Mouse (Mus musculus): ENCODE measurements at regions not wholly inside any gene's neighbourhood (a gene's known extent, or its start where the extent isn't known, plus 50 kb on each side); places are given as distances from the start of the nearest gene placed in this dataset.
"Not testable (repeated sequence)": the region's sequence is repeated elsewhere in the genome, so short reads cannot be mapped to it uniquely, and the experiment has no call there.

DNA sequence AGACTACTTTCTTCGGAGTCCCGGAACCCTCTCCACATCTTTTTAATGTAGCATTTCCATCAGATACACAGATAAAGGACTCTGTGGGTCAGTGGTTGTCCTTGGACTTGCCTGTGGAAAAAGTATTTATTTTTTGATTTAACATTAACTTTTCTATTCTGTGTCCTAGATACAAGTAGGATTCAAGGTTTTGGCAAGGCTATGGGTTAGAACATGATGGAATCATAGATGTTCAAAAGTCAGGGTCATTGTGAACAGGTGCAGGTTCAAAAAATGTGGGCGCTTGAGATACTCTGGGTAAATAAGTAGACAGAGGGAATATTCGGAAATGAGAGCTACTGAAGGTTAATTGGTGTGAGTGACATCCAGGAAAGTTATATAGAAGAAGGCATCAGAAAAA, 347.7 kb downstream of the Cypt12 start:
- no peak for DNase-seq (ENCODE audit: low spot score)

DNA sequence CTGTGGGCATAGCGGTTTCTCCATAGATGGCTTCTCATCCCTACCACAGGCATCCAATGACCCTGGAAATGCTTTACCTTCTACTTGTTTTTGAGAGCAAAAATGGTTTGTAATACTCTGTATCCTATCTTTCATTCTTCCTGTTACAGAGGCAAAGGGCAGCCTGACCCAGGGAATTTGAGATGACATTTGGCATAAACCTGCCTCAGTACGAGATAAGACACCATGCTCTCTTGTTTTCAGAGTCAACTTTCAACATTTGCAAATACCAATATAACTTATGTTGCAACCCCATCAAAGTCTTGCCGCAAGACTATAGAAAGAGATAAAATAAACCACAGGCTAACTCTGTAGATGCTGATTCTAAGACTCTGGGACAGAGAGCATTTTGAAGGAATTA, 350.5 kb downstream of the Cypt12 start:
- DNase-seq (ENCODE audit: low spot score) = no peak

DNA sequence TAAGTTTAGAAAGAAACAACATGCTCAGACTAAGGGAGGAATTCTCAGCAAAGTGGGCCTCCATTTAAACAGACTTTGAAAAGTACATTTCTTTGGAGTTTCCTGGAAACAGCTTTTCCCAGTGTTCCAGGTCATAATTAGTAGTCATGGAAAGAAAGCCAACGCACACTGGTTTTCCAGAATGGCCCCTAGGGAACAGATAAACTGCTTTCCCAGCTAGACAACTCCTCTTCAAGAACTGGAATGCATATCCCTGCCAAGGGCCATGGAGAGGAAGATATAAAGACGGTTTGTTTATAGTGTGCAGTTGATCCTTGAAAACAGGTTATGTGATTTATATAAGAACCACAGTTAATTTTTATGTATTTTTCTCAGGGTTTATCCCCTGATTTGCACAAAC, 351.3 kb downstream of the Cypt12 start:
- DNase-seq (ENCODE audit: low spot score) = no peak

DNA sequence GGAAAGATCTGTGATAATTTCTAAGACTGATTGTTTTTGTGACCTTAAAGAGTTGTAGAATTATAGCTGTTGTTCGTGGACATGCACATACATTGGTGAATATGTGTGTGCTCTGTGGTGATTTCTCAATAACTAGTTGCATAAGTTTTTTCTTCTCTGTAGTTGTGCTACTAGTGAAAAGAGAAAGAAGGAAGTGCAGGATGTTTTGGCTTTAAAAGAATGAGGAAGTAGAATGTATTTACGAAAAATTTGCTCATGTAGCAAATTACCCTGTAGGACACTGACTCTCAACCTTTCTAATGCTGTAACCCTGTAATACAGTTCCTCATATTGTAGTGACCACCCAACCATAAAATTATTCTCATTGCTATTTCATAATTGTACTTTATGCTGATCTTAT, 371.2 kb downstream of the Cypt12 start:
- no peak for DNase-seq (ENCODE audit: low spot score)

DNA sequence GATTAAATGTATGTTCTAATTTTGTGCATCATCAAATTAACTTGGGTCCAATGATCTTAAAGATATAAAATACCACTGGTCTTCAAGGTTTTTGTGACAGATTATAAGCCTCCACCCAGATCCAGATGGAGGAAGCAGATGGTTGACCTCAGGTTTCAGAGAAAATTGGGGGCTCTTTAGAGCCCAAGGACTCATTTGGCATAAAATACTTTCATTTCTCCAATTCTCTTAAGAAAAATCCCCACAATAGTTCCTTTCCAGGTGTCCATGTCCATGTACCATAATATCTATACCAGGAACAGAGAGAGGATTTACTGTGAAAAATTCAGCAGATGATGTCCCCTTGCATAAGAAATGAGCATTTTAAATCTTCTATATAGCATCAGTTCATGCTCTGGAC, 385.0 kb downstream of the Cypt12 start:
- no peak for DNase-seq (ENCODE audit: low spot score)

DNA sequence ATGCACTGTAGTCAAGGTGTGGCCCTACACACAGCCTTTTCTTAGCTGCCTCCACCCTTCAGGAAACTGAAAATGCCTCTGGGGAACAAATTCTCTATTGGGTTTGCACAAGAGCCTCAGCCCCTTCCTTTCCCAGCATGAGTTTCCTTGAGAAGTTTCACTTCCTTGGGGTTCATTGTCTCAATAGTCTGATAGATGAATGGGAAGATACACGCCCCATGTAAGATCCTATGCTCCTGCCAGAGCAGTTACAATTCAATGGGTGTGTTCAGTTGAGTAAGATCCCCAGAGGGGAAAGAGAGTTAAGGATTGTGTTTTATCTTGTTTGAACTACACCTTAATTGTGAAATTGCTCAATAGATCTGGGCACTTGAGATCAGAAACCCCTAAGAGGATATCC, 391.0 kb downstream of the Cypt12 start:
- DNase-seq (ENCODE audit: low spot score) = no peak

DNA sequence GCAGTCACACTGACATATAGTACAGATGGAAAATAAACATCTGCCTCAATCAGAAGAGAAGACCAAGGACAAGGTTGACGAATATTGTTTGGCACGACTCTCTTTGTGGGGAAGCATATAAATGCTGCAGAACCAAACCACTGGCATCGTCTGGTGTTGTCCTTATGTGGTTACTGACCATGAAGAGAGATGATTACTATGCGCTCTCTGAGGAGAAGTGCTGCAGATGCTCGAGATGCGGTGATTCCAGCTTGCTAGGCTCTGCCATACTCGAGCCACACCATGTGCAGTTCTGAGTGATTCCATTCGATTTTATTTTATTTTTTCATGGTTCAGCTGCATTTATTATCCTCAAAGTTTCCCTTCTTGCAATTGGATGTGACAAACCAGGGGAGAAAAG, 393.5 kb downstream of the Cypt12 start:
- no peak for DNase-seq (ENCODE audit: low spot score)

DNA sequence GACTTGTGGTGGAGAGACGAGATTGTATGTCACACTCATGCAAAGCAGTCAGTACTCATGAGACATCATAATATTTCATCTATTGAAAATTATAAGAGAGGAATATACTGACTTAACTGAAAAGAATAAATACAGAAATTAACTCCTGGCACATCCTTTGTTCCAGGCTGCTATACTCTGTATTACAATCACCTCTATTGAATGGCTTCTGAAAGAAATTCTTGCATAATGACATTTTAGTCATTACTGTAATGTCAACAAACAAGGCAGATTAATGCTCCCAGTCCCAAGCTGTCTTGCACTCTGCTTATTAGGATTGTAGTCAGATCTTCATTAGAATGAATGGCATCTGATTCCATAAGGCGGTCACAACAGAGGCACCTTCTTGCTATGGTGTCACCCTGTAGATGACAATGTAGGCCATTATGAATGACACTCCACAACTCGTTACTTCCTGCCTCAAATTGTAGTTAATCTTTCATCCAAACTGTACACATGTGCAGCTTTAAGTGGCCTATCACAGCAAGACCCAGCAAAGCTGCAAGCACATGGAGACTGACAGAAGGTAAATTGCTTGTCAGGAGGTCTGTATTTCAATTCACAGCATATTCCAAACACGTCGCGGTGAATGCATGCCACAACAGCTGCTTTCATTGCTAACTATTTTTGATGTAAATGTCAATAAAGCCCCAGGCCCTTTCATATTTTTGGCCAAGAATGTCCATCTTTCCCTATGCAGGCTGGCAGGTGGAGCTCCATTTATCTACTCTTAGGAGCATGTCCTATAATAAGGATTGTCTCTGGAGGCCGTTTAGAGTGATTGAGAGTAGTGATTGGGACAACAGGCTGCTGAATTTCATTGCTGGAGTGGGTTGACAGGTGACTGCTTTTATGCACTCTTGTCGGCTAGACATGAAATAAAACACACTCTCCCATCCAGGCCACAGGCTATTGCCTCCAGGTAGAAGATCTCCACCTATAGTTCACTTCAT, 430.1 kb downstream of the Cypt12 start:
- DNase-seq (ENCODE audit: low spot score) = no peak

DNA sequence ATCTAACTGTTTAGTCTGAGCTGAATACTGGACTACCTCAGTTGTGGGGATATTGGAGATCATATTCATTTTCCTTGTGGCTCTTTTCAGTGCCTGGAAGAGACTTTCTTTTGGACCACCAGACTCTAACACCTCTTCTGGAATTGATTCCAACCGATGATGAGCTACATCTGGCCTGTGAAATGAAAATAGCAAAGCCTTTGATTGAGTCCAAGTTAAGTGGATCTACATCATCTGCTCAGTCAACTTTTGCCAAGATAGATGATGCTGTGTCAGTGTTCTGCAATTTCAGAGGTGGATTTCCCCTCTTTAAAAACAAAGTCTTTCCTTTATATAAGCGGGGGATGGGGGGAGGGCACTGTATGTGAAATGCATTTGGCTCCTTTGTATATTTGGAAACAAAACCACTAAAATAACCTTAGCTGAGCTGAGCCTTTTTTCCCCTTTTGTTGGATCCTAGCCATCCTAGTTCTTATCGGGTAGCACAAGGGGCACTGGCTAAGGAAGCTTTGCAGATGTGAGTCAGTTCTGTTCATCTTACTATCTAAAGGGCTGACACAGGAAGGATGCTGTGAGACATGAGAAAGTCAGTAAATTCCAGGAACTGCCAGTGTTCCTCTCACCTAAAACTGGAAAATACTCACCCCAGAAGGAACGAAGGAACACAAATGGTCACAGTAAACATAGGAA, 473.8 kb downstream of the Cypt12 start:
- DNase-seq (ENCODE audit: low spot score) = no peak

DNA sequence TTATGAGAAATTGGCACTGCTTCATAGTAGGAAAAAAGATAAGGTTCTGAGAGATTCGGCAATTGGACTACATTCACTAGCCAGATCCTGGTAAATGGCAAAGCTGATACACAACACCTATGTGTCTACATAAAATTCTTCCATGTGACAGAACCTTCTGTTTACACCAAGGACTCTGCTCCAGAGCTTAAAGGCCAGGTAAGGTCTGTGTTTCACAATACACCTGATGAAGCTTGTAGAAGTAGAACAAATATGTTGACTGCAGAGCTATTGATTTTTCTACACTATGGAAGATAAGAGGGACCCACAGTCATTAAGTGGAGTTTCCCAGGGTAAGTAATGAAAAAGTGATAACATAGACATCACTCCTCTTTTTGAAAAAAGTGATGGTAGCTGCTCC, 480.7 kb downstream of the Cypt12 start:
- DNase-seq (ENCODE audit: low spot score) = no peak

DNA sequence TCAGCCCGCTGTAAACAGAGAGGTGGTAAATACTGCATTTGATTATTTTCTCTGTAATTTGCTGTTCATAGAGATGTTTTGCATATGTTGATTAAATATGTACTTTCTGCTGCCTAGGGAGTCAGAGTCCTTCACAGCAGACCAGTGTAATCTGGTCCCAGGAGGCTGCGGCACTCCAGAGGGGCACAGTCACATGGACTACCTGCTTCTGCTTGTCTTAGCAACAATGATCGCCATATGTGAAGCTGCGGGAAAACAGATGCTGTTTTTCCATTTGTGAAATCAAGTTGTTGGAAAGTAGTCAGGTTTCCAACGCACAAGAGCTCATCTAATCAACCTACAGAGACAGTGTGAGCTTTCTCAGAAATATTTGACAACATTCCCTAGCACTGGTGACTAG, 490.6 kb downstream of the Cypt12 start:
- no peak for DNase-seq (ENCODE audit: low spot score)

DNA sequence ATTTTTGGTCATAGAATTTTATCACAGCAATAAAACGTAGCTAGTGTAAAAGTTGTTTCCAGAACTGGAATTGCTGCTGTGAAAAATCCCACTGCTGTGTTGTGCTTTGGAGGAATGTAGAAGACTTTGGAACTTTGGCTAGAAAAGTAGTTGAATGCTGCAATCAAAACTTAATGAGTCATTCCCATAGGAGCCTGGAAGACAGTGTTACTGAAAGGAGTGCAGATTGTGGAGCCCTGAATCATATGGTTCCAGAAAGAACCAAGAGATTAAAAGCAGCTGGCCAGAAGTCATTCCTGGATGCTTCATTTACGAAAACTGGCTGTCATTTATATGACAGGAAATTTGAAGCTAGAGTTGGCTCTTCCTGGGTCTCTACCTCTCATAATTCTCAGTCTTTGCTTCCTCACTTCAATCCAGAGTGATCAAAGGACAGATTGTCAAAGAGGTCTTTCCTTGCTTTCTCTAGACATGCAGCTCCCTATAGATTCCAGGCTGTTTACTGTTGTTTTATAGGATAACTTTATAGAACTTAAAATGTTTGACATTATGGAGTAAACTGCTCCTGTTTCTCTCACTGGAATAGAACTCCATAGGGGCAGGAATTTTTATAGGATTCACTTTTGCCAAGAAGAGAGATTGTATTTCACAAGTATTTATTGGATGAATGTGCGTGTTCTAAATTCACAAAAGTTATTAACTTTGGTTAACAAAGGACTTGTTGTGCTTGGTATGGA, 504.2 kb downstream of the Cypt12 start:
- DNase-seq (ENCODE audit: low spot score) = no peak

DNA sequence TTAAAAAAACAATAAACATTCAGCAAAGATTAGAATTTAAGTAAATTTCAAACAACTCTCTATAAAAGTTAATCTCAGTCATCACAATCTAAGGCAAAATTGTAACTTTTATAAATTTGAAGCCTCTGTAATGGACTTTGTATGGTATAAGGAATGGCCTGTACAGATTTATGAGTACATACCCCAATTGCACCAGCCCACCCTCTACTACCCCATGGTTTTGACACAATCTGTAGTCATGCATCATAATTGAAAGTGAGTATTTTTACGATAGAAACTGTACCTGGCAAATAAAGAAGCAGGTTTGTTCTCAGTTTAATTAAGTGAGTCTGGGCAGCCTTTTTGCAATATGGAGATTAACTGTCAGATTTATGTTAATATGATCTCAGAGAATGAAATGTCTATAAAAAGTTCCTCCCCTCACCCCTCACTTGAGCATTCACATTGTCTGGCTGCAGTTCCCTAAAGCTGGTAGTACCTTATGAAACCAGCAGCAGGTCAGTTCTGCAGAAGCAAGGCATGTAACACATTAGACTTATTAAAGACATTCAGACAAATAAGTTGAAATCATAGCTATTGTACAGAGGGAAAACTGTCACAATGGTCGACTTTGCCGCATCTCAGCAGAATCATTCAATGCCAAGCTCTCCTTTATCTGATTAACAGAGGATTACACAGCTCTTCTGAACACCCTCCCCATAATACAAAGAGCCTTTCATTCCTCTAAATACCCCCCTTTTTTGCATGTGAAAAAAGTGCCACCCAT, 505.2 kb downstream of the Cypt12 start:
- DNase-seq (ENCODE audit: low spot score) = no peak

DNA sequence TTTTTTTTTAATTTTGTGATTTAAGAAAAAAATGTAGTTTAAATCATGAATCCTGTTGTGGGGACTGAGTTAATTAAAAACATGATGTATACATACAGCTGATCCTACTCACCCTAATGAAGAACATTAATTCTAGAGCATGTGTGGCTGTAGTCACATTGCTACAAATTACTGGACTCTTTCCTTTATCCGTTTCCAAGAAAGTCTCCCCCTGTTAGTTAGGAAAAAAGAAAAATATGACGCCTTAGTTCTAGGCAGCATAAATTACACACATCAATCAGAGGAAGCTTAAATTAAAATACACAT, 505.7 kb downstream of the Cypt12 start:
- no peak for DNase-seq (ENCODE audit: low spot score)

DNA sequence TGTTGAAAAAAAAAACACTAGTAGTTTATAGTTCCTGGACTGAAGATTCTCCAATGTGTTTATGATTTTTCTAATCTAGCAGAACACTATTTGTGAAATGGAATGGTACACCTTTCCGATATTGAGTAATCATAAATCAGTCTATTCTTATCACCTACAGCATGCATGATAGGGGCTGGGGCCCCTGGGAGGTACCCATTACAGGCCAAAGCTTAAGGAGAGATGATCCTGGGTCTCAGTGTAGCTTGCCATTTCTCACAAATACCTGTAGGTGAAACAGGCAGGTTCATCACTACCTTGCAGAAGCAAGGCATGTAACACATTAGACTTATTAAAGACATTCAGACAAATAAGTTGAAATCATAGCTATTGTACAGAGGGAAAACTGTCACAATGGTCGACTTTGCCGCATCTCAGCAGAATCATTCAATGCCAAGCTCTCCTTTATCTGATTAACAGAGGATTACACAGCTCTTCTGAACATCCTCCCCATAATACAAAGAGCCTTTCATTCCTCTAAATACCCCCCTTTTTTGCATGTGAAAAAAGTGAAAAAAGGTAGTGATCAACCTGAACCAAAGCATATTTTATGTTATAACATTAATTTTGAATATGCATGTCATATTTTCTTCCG, 506.5 kb downstream of the Cypt12 start:
- DNase-seq (ENCODE audit: low spot score) = not testable (repeated sequence)

DNA sequence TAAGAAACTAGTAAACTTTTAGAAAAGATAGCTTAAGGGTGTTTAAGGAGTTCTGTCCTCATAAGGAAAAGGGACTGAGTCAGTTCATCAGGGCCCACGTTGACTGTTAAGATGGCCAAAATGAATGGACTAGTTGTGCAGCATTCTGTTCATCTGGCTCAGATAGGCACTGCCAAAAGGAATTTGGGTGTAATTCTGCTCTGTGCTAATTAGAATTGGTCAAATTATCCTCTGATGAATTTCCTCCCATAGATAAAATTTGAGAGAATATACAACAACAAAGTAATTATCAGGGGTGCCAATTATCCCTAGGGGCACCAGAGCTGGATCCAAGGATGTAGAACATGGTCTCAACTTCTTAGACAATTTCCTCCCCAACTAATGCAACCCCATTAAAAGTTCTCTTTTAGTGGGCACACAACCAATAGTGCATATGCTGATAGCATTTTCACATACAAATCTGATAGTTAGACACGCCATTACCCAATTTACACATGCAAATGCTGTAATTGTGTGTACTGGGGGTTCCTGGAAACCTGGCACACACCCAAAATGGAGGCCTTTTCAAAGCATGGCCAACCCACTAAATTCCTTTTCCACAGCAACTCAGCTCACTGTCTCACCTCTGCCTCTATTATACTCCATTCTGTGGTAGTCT, 508.0 kb downstream of the Cypt12 start:
- no peak for DNase-seq (ENCODE audit: low spot score)

DNA sequence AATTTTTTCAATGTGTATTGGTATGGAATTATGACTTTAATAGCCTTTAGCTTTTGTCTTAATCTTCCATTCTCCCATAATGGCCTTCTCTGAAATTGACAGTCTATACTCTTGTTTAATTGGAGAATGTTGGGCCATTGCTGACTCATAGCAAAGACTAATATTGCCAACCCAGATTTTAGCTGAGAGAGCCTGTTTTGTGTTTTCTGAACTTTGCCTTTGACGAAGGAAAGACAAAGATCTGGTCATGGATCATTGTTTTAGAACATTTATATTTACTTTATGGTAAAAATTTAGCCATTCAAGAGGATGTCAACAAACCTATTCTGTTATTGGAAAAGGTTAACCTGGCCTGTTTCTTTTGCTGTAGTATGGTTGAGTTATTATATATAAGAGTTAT, 512.1 kb downstream of the Cypt12 start:
- no peak for DNase-seq (ENCODE audit: low spot score)

DNA sequence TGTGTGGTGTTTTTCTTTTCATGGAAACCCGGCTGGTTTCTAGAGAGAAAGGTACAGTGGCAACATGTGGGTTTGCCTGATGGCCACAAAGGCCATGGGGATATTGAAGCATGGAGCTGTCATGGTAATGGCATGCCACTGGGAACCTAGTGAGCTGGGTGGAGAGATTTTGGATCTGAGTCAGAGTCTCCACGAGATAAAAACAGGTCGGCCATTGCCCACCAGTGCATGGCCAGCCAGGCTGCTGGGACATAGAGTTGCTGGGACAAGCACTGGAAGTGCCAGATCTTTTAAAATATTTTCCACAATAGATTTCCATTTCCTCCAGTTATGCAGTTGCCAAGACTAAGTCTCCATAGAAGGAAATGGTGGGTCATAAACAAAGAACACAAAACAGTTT, 523.6 kb downstream of the Cypt12 start:
- no peak for DNase-seq (ENCODE audit: low spot score)

DNA sequence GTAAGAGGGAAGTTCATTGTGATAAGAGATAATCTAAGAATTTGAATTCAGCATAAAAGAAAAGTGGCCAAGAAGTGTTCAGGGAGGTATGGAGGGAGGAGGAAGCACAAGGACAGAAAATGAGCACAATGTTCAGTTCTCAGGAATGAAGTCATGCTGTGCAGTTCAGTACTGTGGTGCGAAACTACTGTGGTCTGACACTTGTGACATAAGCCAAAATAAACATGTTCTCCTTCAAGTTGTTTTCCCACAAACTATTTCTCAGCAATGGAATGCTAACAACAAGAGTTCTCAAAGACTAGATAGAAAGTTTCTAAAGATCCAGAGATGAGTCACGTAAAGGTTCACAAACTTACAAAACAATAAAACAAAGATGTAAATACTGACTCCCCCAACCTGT, 531.3 kb downstream of the Cypt12 start:
- no peak for DNase-seq (ENCODE audit: low spot score)

DNA sequence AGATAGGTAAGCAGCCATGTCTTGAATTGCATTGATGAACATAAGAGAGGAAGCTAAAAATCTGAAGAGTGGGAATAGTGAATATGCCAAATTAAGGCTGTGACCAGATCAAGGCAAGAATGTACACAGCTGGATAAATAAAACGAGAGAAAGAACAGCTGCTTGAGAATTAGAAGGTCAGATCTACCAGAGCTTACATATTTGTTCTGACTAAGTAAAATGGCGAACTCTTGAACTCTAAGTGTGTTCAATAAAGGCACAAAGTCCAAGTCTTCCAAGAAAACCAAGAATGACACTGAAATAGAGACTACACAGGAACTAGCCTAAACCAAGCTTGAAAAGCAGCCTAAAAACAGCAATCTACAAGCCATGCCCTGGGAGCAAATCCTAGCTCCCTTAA, 533.8 kb downstream of the Cypt12 start:
- DNase-seq (ENCODE audit: low spot score) = no peak

DNA sequence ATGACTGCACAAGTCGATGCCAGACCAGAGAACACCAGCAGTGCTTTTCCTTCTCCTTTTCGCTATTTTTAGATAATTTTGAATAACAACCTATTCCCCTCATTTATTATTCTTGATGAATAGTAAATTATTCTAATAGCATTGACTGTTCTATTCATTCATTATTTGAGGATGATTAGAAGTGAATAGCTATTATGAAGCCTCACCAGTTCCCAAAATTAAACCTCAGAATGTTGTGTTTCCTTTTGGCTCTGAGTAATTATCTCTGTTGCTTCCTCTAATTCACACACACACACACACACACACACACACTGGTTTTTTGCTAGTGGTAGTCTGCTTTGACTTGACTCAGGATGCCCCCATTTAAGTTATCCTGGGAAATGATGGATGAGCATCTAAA, 540.7 kb downstream of the Cypt12 start:
- no peak for DNase-seq (ENCODE audit: low spot score)

All from T-cell, adult 2 months (primary cell).